Comparison of ENCODE assay signal across 15 mouse cellular contexts in genomic region chr9:38953401-38954123, GRCm38 (mm10). TPM values are rescaled to one million over a fixed set of nuclear protein-coding genes. Genes with fewer than 3 reads are reported as not detected.
DNase-seq lines count a peak whose midpoint lies in the region; ATAC-seq and TF ChIP-seq lines count a peak whose summit lies in the region.
"Had no signal": no experiment of that assay in that cellular context is flagged by ENCODE, and none has a peak within 500 bp of the region (broad histone marks: within the 10 kb centered on the region; RNA-seq: fewer than 3 reads in every experiment).

No protein-coding gene starts in this region.

- no peak overlapping the region for H3K4me2 ChIP-seq in kidney, embryonic 16.5 days (replicated peaks; ENCODE audit: low read depth, low read length)
- H3K4me2 ChIP-seq in limb, embryonic 14.5 days (replicated peaks; ENCODE audit: low read depth, low read length, severe bottlenecking) = 0 out of 2 replicates have a peak overlapping the region, but pooled peaks have one; percentile 7
- H3K4me2 ChIP-seq: embryonic facial prominence, embryonic 15.5 days; liver, embryonic 13.5 days had no signal

- DNase-seq in adrenal gland, adult 2 months = peak; percentile 75
- no peak for DNase-seq in adrenal gland, postnatal 25 days
- no peak for DNase-seq in kidney, postnatal 4 days
- DNase-seq in adrenal gland, postnatal 36 days = peak; percentile 33 to 45
- DNase-seq in limb, embryonic 14.5 days (ENCODE audit: low spot score) = no peak
- DNase-seq: cerebellum, adult 11 months; gastrocnemius, postnatal 14 days; heart, postnatal 4 days; kidney, adult 18-20 months; liver, embryonic 13.5 days had no signal

- WGBS in kidney, embryonic 16.5 days = 34% methylated on average over 6 of the region's 7 CpGs
- 33% methylated on average over 7 of the region's 7 CpGs for WGBS in limb, embryonic 14.5 days

- no peaks in the 10 kb centered on the region for H3K9me3 ChIP-seq in kidney, embryonic 16.5 days (ENCODE audit: low read length)
- no peaks in the 10 kb centered on the region for H3K9me3 ChIP-seq in limb, embryonic 14.5 days (ENCODE audit: control insufficient read depth, low read length)
- H3K9me3 ChIP-seq: embryonic facial prominence, embryonic 15.5 days; liver, embryonic 13.5 days had no signal

- no peak for ATAC-seq in kidney, embryonic 16.5 days (ENCODE audit: low FRiP score, low TSS enrichment)
- no peak for ATAC-seq in limb, embryonic 14.5 days (ENCODE audit: low FRiP score, low read depth)
- no peak for ATAC-seq in monocyte, adult 5-6 weeks (replicated peaks; ENCODE audit: insufficient number of reproducible peaks, low FRiP score, low TSS enrichment, poor library complexity, severe bottlenecking)
- ATAC-seq in inflammation-experienced regulatory T-cells, adult 6 months = no peak

- TF ChIP-seq POLR2A in limb, embryonic 14.5 days (IDR thresholded peaks at IDR 0.05; ENCODE audit: borderline replicate concordance, extremely low read depth, insufficient read depth, insufficient read length) = no peak

- H3K36me3 ChIP-seq in kidney, embryonic 16.5 days (ENCODE audit: insufficient read depth, low read length) = no peaks in the 10 kb centered on the region
- H3K36me3 ChIP-seq in limb, embryonic 14.5 days (ENCODE audit: control insufficient read depth, insufficient read depth, low read length) = no peaks in the 10 kb centered on the region
- H3K36me3 ChIP-seq: embryonic facial prominence, embryonic 15.5 days; liver, embryonic 13.5 days had no signal

- H3K9ac ChIP-seq in kidney, embryonic 16.5 days (replicated peaks; ENCODE audit: low read length) = no peak overlapping the region
- no peak overlapping the region for H3K9ac ChIP-seq in limb, embryonic 14.5 days (ENCODE audit: low read depth, low read length, severe bottlenecking)
- H3K9ac ChIP-seq: embryonic facial prominence, embryonic 15.5 days; liver, embryonic 13.5 days had no signal

- H3K27ac ChIP-seq in kidney, embryonic 16.5 days (ENCODE audit: low read length) = no peak overlapping the region
- H3K27ac ChIP-seq in limb, embryonic 14.5 days (replicated peaks; ENCODE audit: low read depth, low read length) = no peak overlapping the region
- H3K27ac ChIP-seq: embryonic facial prominence, embryonic 15.5 days; liver, embryonic 13.5 days had no signal

- no peaks in the 10 kb centered on the region for H3K27me3 ChIP-seq in kidney, embryonic 16.5 days (ENCODE audit: insufficient read depth, low read length)
- no peaks in the 10 kb centered on the region for H3K27me3 ChIP-seq in limb, embryonic 14.5 days (ENCODE audit: control insufficient read depth, insufficient read depth, low read length)
- H3K27me3 ChIP-seq: embryonic facial prominence, embryonic 15.5 days; liver, embryonic 13.5 days had no signal

- no peaks in the 10 kb centered on the region for H3K4me1 ChIP-seq in kidney, embryonic 16.5 days (ENCODE audit: insufficient read depth, low read length)
- H3K4me1 ChIP-seq in limb, embryonic 14.5 days (ENCODE audit: control insufficient read depth, insufficient read depth, low read length) = no peaks in the 10 kb centered on the region
- H3K4me1 ChIP-seq: embryonic facial prominence, embryonic 15.5 days; liver, embryonic 13.5 days had no signal

- H3K4me3 ChIP-seq in kidney, embryonic 16.5 days (ENCODE audit: low read length) = 0 out of 2 replicates have a peak overlapping the region, but pooled peaks have one; percentile 3
- H3K4me3 ChIP-seq in limb, embryonic 14.5 days (replicated peaks; ENCODE audit: low read length) = no peak overlapping the region
- H3K4me3 ChIP-seq: embryonic facial prominence, embryonic 15.5 days; liver, embryonic 13.5 days had no signal

RNA-seq across cellular contexts. Expression of gene Olfr933, which starts 18.6 kb away (rescaled TPM):
- under 1 TPM in 1 of 2 experiments, not detected in 1; 0.17 TPM for total RNA-seq in adrenal gland, adult 2 months (2021)
- not detected in 2 replicates for polyA plus RNA-seq in adrenal gland, adult 2 months (2012; rRNA removed)
- total RNA-seq in adrenal gland, postnatal 25 days (2021) = not detected in 2 replicates
- polyA plus RNA-seq in kidney, embryonic 16.5 days (2015; fragmentation: Nextera tagmentation; extraction: Ambion mirVana) = not detected in 2 replicates
- total RNA-seq in adrenal gland, postnatal 36 days (2021) = under 1 TPM in 1 of 2 experiments, not detected in 1; 0.10 TPM
- not detected in 2 replicates for polyA plus RNA-seq in limb, embryonic 14.5 days (2012; rRNA removed)
- polyA plus RNA-seq in limb, embryonic 14.5 days (2014; fragmentation: Nextera tagmentation; extraction: Ambion mirVana) = not detected in 2 replicates
- total RNA-seq in monocyte, adult 5-6 weeks (2017) = not detected in 3 replicates
- not detected for polyA plus RNA-seq in inflammation-experienced regulatory T-cells, adult 6 months (2017; shearing (Covaris generic))
- total RNA-seq: gastrocnemius, postnatal 14 days; heart, postnatal 4 days; megakaryocyte progenitor cell, adult 5-6 weeks had no signal
- polyA plus RNA-seq: liver, embryonic 13.5 days had no signal

RNA-seq across cellular contexts. Expression of gene Olfr930, which starts 24.0 kb away (rescaled TPM):
- not detected for total RNA-seq in adrenal gland, adult 2 months (2021)
- not detected in 2 replicates for polyA plus RNA-seq in adrenal gland, adult 2 months (2012; rRNA removed)
- total RNA-seq in adrenal gland, postnatal 25 days (2021) = not detected in 2 replicates
- polyA plus RNA-seq in kidney, embryonic 16.5 days (2015; fragmentation: Nextera tagmentation; extraction: Ambion mirVana) = not detected in 2 replicates
- total RNA-seq in adrenal gland, postnatal 36 days (2021) = not detected
- polyA plus RNA-seq in limb, embryonic 14.5 days (2012; rRNA removed) = not detected in 2 replicates
- not detected in 2 replicates for polyA plus RNA-seq in limb, embryonic 14.5 days (2014; fragmentation: Nextera tagmentation; extraction: Ambion mirVana)
- total RNA-seq in monocyte, adult 5-6 weeks (2017) = not detected in 3 replicates
- not detected for polyA plus RNA-seq in inflammation-experienced regulatory T-cells, adult 6 months (2017; shearing (Covaris generic))
- total RNA-seq: gastrocnemius, postnatal 14 days; heart, postnatal 4 days; megakaryocyte progenitor cell, adult 5-6 weeks had no signal
- polyA plus RNA-seq: embryonic facial prominence, embryonic 15.5 days; liver, embryonic 13.5 days had no signal

RNA-seq across cellular contexts. Expression of gene Olfr934, which starts 34.6 kb away (rescaled TPM):
- total RNA-seq in adrenal gland, adult 2 months (2021) = not detected
- not detected in 2 replicates for polyA plus RNA-seq in adrenal gland, adult 2 months (2012; rRNA removed)
- not detected in 2 replicates for total RNA-seq in adrenal gland, postnatal 25 days (2021)
- polyA plus RNA-seq in kidney, embryonic 16.5 days (2015; fragmentation: Nextera tagmentation; extraction: Ambion mirVana) = not detected in 2 replicates
- total RNA-seq in adrenal gland, postnatal 36 days (2021) = not detected
- polyA plus RNA-seq in limb, embryonic 14.5 days (2012; rRNA removed) = not detected in 2 replicates
- not detected in 2 replicates for polyA plus RNA-seq in limb, embryonic 14.5 days (2014; fragmentation: Nextera tagmentation; extraction: Ambion mirVana)
- not detected in 3 replicates for total RNA-seq in monocyte, adult 5-6 weeks (2017)
- polyA plus RNA-seq in inflammation-experienced regulatory T-cells, adult 6 months (2017; shearing (Covaris generic)) = not detected
- total RNA-seq: gastrocnemius, postnatal 14 days; heart, postnatal 4 days; megakaryocyte progenitor cell, adult 5-6 weeks had no signal
- polyA plus RNA-seq: embryonic facial prominence, embryonic 15.5 days; liver, embryonic 13.5 days had no signal

RNA-seq across cellular contexts. Expression of gene Olfr935, which starts 45.9 kb away (rescaled TPM):
- total RNA-seq in adrenal gland, adult 2 months (2021) = not detected
- polyA plus RNA-seq in adrenal gland, adult 2 months (2012; rRNA removed) = not detected in 2 replicates
- total RNA-seq in adrenal gland, postnatal 25 days (2021) = not detected in 2 replicates
- not detected in 2 replicates for polyA plus RNA-seq in kidney, embryonic 16.5 days (2015; fragmentation: Nextera tagmentation; extraction: Ambion mirVana)
- not detected for total RNA-seq in adrenal gland, postnatal 36 days (2021)
- polyA plus RNA-seq in limb, embryonic 14.5 days (2012; rRNA removed) = not detected in 2 replicates
- not detected in 2 replicates for polyA plus RNA-seq in limb, embryonic 14.5 days (2014; fragmentation: Nextera tagmentation; extraction: Ambion mirVana)
- total RNA-seq in monocyte, adult 5-6 weeks (2017) = 2.0 TPM in 1 of 3 replicates, not detected in the others
- not detected for polyA plus RNA-seq in inflammation-experienced regulatory T-cells, adult 6 months (2017; shearing (Covaris generic))
- total RNA-seq: gastrocnemius, postnatal 14 days; heart, postnatal 4 days; megakaryocyte progenitor cell, adult 5-6 weeks had no signal
- polyA plus RNA-seq: liver, embryonic 13.5 days had no signal

Comparison
In these comparisons a context has a peak if more than half of its experiments do, and no peak if none do; other contexts are left out.
1. DNase-seq: peak in adrenal gland, adult 2 months (single experiment) and adrenal gland, postnatal 36 days (2 of 2); none in adrenal gland, postnatal 25 days (single experiment), kidney, postnatal 4 days (0 of 2) and limb, embryonic 14.5 days (single experiment).